Mouse (Mus musculus) stomach, postnatal 0 days (tissue): ENCODE results near the gene Gsta4.

Experiments used
- CTCF ChIP-seq: IDR thresholded peaks from 2 replicates; pipeline ENCODE4 v1.5.1; 2016; ENCODE audit warnings: antibody characterized with exemption, low read depth, mild to moderate bottlenecking, moderate library complexity
- EP300 ChIP-seq: optimal IDR thresholded peaks from 2 replicates; pipeline ENCODE3; 2016; ENCODE audit warnings: antibody characterized with exemption

- TF ChIP-seq CTCF = no peak
- TF ChIP-seq EP300 = no peak
Measured at GRCm38 (mm10) chr9:78135658-78136057, 46.9 kb upstream of the Gsta4 start.
